Mouse (Mus musculus): ENCODE data around the gene Npl. TPM values are rescaled to one million over a fixed set of nuclear protein-coding genes. Genes with fewer than 3 reads are reported as not detected.

Npl gene
- polyA plus RNA-seq, 1 experiment = 3.8 TPM

DNA sequence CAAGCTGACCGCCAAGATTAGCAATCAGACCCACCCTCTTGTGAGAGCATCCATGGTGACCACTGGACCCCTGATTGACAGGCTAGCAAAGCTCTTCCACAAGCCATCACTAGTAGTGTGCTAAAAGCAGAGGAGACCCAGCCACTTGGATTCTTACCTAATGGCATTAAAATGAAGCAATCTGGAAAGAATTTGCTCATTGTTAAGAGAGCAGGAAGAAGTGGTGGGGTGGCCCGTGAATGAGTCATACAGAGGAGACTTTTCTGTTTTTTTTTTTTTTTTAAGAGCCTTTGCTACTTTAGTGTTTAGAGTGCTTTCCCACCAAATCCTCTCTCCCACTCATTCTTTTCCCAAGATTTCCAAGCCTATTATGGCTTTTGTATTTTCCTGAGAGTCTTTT, 35.9 kb upstream of the Npl start:
- Histone ChIP-seq H3K4me3 (replicated peaks; ENCODE audit: insufficient read depth, low read depth, low read length) (no peak overlapping the region), H3K27ac (ENCODE audit: insufficient read depth, low read length) (no peak overlapping the region), H3K27me3 (ENCODE audit: control insufficient read depth, insufficient read depth, low read length) (no peaks in the 10 kb centered on the region), H3K4me1 (ENCODE audit: control insufficient read depth, insufficient read depth, low read length) (no peaks in the 10 kb centered on the region; the same call in 1 of the 2 replicates)
- 81% methylated on average over 2 of the region's 2 CpGs for WGBS
- TF ChIP-seq CTCF (IDR thresholded peaks at IDR 0.05; ENCODE audit: borderline replicate concordance, insufficient read depth, low read depth, low read length) = no peak
- TF ChIP-seq POLR2A (IDR thresholded peaks at IDR 0.05; ENCODE audit: borderline replicate concordance, insufficient read depth, low read length) = no peak
- no peak for DNase-seq

DNA sequence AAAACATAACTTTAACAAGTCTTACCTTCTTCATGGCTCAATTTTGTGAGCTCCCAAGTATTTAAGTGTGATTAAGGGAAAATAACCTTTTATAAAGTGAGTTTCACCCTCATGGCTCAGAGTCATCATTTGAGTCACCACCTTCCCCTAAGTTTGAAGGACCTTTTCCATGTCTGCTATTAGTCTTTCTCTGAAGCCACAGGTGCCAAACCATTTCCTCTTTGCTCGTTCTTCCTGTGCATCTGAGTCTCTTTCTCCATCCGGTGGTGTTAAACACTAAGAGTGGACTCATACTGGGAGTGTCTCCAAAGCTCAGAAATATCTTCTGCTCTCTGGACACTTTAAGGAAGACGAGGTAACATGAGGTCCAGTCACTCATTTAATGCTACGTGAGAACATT, 33.3 kb upstream of the Npl start:
- Histone ChIP-seq H3K27me3 (ENCODE audit: control insufficient read depth, insufficient read depth, low read length) (no peaks in the 10 kb centered on the region), H3K4me3 (replicated peaks; ENCODE audit: insufficient read depth, low read depth, low read length) (no peak overlapping the region), H3K4me1 (ENCODE audit: control insufficient read depth, insufficient read depth, low read length) (no peaks in the 10 kb centered on the region; the same call in 1 of the 2 replicates), H3K27ac (ENCODE audit: insufficient read depth, low read length) (no peak overlapping the region)
- DNase-seq = no peak
- TF ChIP-seq CTCF (IDR thresholded peaks at IDR 0.05; ENCODE audit: borderline replicate concordance, insufficient read depth, low read depth, low read length) (no peak), POLR2A (IDR thresholded peaks at IDR 0.05; ENCODE audit: borderline replicate concordance, insufficient read depth, low read length) (no peak)
- WGBS = 81% methylated on average over 4 of the region's 4 CpGs

DNA sequence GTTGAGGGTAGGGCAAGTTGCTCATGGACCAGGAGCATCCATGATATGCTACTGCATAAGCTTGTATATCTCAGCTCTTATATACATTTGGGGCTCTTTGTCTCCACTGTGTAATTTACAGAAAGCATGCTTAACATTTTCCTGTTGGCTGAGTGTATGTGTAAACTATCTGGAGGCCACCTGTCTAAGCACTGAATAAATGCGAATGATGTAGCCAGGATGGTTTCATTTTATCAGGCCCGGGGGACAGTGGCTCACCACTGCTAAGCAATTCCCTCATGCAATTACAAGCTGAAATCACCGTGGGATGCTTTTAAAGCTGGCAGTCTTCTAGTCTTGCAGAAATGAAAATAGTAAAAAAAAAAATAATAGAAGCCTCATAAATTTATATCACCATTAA, 24.9 kb upstream of the Npl start:
- 62% methylated on average over 3 of the region's 3 CpGs for WGBS
- H3K27ac ChIP-seq (ENCODE audit: insufficient read depth, low read length) = no peak overlapping the region

DNA sequence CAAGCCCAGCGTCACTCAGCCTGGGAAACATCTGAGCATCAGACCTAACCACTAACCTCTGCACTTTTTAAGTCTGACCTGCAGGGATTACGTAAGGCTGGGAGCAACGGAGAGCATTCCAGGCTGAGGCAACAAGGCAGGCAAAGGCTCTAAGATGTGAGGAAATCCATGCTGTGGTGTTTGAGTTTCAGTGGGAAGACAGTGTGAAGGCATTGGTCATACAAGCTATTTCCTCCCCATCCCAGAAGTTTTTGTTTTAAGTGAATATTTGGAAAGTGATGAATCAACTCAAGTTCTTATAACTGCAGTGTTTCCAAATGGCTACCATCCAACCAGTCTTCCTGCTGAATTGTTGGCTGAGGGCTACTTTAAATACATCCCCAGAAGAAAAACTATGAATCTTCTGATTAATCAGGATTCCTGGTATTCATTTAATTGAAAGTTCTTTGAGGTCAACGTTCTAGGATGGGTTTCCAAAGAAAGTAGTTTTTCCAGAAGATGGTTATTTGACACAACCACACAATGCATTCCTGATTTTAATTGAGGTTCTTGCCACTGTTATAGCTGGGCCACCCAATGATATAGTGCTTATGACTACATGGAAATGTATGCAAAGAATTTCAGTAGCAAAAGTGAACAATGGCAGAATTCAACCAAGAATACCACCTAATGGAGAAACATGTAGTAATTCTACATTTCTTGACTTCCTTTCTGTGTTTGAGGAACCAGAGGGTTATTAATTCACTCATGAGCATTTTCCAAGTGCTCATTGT, 22.6 kb upstream of the Npl start:
- TF ChIP-seq CTCF (IDR thresholded peaks at IDR 0.05; ENCODE audit: borderline replicate concordance, insufficient read depth, low read depth, low read length) (no peak), POLR2A (IDR thresholded peaks at IDR 0.05; ENCODE audit: borderline replicate concordance, insufficient read depth, low read length) (no peak)
- Histone ChIP-seq H3K27ac (ENCODE audit: insufficient read depth, low read length) (no peak overlapping the region), H3K4me1 (ENCODE audit: control insufficient read depth, insufficient read depth, low read length) (no peaks in the 10 kb centered on the region), H3K27me3 (ENCODE audit: control insufficient read depth, insufficient read depth, low read length) (no peaks in the 10 kb centered on the region), H3K4me3 (replicated peaks; ENCODE audit: insufficient read depth, low read depth, low read length) (no peak overlapping the region)
- WGBS = 72% methylated on average over 4 of the region's 4 CpGs
- DNase-seq = no peak

More for the DNA sequence above, 24.9 kb upstream of the Npl start:
- Histone ChIP-seq H3K27me3 (ENCODE audit: control insufficient read depth, insufficient read depth, low read length) (no peaks in the 10 kb centered on the region), H3K4me1 (ENCODE audit: control insufficient read depth, insufficient read depth, low read length) (no peaks in the 10 kb centered on the region), H3K4me3 (replicated peaks; ENCODE audit: insufficient read depth, low read depth, low read length) (no peak overlapping the region)
- no peak for DNase-seq
- no peak for TF ChIP-seq POLR2A (IDR thresholded peaks at IDR 0.05; ENCODE audit: borderline replicate concordance, insufficient read depth, low read length)
- no peak for TF ChIP-seq CTCF (IDR thresholded peaks at IDR 0.05; ENCODE audit: borderline replicate concordance, insufficient read depth, low read depth, low read length)

DNA sequence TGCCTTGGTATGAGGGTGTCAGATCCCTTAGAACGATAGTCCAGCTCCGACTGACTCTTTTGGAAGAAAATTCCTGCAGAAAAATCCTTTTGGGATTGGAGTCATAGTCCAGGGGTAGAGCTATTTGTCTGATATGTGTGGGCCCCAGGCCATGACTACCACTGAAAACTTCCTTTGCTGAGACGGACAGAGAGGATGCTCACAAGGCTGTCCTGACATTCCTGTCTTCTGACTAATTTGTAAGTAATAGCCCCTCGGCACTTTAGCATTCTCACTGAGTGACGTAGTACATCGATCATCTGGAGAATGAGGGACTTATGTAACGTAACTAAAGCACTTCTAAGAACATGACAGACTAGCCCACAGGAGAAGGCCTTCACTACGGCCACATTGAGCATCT, 15.9 kb upstream of the Npl start:
- no peak for DNase-seq
- no peaks in the 10 kb centered on the region for H3K27me3 ChIP-seq (ENCODE audit: control insufficient read depth, insufficient read depth, low read length)
- H3K4me3 ChIP-seq (replicated peaks; ENCODE audit: insufficient read depth, low read depth, low read length) = no peak overlapping the region
- no peak for TF ChIP-seq CTCF (IDR thresholded peaks at IDR 0.05; ENCODE audit: borderline replicate concordance, insufficient read depth, low read depth, low read length)
- H3K4me1 ChIP-seq (ENCODE audit: control insufficient read depth, insufficient read depth, low read length) = no peaks in the 10 kb centered on the region
- H3K27ac ChIP-seq (ENCODE audit: insufficient read depth, low read length) = no peak overlapping the region
- WGBS = 92% methylated on average over 8 of the region's 8 CpGs

DNA sequence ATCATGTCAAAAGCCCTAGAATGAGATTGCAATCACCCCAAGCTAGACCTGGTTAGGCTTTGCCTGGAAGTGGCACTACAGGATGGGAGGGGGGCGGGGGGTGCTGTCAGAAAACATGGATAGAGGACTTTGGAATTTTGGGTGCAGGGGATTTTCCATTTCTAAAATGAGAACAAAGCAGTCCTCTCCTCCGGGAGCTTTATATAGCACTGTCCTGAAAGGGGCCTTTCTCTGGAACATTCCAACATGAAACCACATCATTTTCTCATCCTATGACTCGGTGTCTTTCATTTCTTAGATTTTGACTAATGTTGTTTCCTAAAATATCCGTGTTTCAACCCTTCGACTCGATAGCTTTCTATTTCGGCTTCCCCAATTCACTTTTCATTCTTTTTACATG, 14.9 kb upstream of the Npl start:
- no peak overlapping the region for H3K27ac ChIP-seq (ENCODE audit: insufficient read depth, low read length)
- TF ChIP-seq POLR2A (IDR thresholded peaks at IDR 0.05; ENCODE audit: borderline replicate concordance, insufficient read depth, low read length) = no peak
- TF ChIP-seq CTCF (IDR thresholded peaks at IDR 0.05; ENCODE audit: borderline replicate concordance, insufficient read depth, low read depth, low read length) = no peak
- H3K4me1 ChIP-seq (ENCODE audit: control insufficient read depth, insufficient read depth, low read length) = no peaks in the 10 kb centered on the region
- no peak for DNase-seq
- 92% methylated on average over 7 of the region's 7 CpGs for WGBS
- no peak overlapping the region for H3K4me3 ChIP-seq (replicated peaks; ENCODE audit: insufficient read depth, low read depth, low read length)
- no peaks in the 10 kb centered on the region for H3K27me3 ChIP-seq (ENCODE audit: control insufficient read depth, insufficient read depth, low read length)

DNA sequence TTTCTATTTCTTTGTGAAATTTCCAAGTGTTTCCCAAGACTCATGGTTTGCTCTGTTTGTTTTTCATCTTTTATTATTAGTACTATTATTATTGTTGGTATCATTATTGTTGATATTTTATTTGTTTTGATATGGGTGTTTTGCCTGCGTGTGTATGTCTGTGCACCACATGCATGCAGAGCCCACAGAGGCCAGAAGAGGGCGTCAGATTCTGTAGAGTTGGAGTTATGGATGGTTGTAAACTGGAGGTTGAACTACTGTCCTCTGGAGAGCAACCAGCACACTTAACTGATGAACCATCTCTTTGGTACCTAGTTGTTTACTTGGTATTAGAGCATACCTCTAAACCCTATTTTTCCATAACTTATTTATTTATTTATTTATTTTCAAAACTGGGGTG, 13.8 kb upstream of the Npl start:
- DNase-seq = no peak
- no peak for TF ChIP-seq POLR2A (IDR thresholded peaks at IDR 0.05; ENCODE audit: borderline replicate concordance, insufficient read depth, low read length)
- TF ChIP-seq CTCF (IDR thresholded peaks at IDR 0.05; ENCODE audit: borderline replicate concordance, insufficient read depth, low read depth, low read length) = no peak
- Histone ChIP-seq H3K4me1 (ENCODE audit: control insufficient read depth, insufficient read depth, low read length) (no peaks in the 10 kb centered on the region), H3K27ac (ENCODE audit: insufficient read depth, low read length) (no peak overlapping the region), H3K27me3 (ENCODE audit: control insufficient read depth, insufficient read depth, low read length) (no peaks in the 10 kb centered on the region), H3K4me3 (replicated peaks; ENCODE audit: insufficient read depth, low read depth, low read length) (no peak overlapping the region)
- 53% methylated on average over 2 of the region's 2 CpGs for WGBS

DNA sequence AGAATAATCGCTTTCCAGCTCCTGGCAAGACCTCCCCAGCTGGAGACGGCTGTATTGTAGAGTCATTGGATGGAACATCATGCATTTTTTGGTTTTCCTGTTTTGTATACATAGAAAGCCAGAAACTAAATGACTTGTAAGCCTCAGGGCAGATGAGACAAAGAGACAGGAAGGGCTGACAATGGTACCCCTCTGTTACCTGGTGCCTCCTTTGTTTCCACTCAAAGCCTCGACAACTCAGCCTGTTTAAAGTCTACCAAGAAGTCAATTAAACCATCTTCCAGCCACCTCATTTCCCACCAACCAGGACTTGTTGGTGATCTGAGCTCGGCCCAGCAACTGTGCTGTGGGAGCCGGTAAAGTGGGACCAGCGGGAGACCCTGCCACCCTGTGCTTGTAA, 11.0 kb upstream of the Npl start:
- H3K4me1 ChIP-seq (ENCODE audit: control insufficient read depth, insufficient read depth, low read length) = no peaks in the 10 kb centered on the region
- H3K27ac ChIP-seq (ENCODE audit: insufficient read depth, low read length) = no peak overlapping the region
- H3K4me3 ChIP-seq (replicated peaks; ENCODE audit: insufficient read depth, low read depth, low read length) = no peak overlapping the region
- H3K27me3 ChIP-seq (ENCODE audit: control insufficient read depth, insufficient read depth, low read length) = no peaks in the 10 kb centered on the region
- DNase-seq = no peak
- 70% methylated on average over 6 of the region's 6 CpGs for WGBS
- TF ChIP-seq POLR2A (IDR thresholded peaks at IDR 0.05; ENCODE audit: borderline replicate concordance, insufficient read depth, low read length) = no peak
- no peak for TF ChIP-seq CTCF (IDR thresholded peaks at IDR 0.05; ENCODE audit: borderline replicate concordance, insufficient read depth, low read depth, low read length)

Measured in cerebellum, adult 2 months (tissue).